Mouse (Mus musculus) lung, postnatal 0 days (tissue): ENCODE data around the gene Tmem178b.

ENCODE experiments used
- CTCF ChIP-seq: IDR thresholded peaks from 2 replicates; pipeline ENCODE4 v1.5.1; 2016; ENCODE audit warnings: antibody characterized with exemption, mild to moderate bottlenecking
- EP300 ChIP-seq: IDR thresholded peaks from 2 replicates; pipeline ENCODE4 v1.6.1; 2016; ENCODE audit warnings: antibody characterized with exemption, mild to moderate bottlenecking, control low read depth

DNA sequence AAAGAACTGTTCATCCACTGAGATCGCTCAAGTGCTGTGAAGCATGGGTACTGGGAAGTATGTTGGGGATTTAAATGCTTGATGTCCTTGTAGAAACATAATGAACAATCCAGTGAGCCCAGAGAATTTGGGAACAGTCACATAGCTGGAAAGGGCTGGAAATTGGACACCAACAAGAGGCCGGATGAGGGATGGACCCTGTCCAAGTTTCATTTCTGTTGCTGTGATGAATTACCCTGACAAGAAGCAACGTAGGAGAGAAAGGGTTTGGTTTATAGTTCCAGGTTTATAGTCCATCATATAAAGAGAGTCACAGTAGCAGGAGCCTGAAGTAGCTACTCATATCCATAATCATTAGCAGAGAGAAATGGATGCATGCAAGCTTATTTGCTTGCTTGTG, 186.4 kb downstream of the Tmem178b start:
- no peak for TF ChIP-seq CTCF
- no peak for TF ChIP-seq EP300
